Mouse (Mus musculus) heart, embryonic 15.5 days (tissue): ENCODE measurements around the gene Ndc1. TPM values are rescaled to one million over a fixed set of nuclear protein-coding genes. Genes with fewer than 3 reads are reported as not detected.
"Not testable (repeated sequence)": the region's sequence is repeated elsewhere in the genome, so short reads cannot be mapped to it uniquely, and the experiment has no call there.

Source experiments
- ATAC-seq: fragments of 200-750 bp; cut with Nextera tagmentation; replicated peaks from 2 replicates; pipeline ENCODE4 v1.8.0; 2017; ENCODE audit warnings: low read depth, moderate TSS enrichment; ENCODE audit not compliant: insufficient number of reproducible peaks, insufficient read depth, low FRiP score
- H3K27ac ChIP-seq: fragments of 300-500 bp; sonication (generic); 2 replicates; pipeline ENCODE4 v1.5.1; 2015; ENCODE audit warnings: mild to moderate bottlenecking, inconsistent platforms
- H3K27me3 ChIP-seq: fragments of 300-500 bp; sonication (generic); 2 replicates; pipeline ENCODE4 v1.6.1; 2015; ENCODE audit warnings: inconsistent platforms
- H3K36me3 ChIP-seq: fragments of 300-500 bp; sonication (generic); 2 replicates; pipeline ENCODE4 v1.6.1; 2015; ENCODE audit warnings: mild to moderate bottlenecking, inconsistent platforms
- H3K4me1 ChIP-seq: fragments of 300-500 bp; sonication (generic); replicated peaks from 2 replicates; pipeline ENCODE4 v1.6.1; 2015; ENCODE audit warnings: inconsistent platforms
- H3K4me2 ChIP-seq: fragments of 300-500 bp; sonication (generic); 2 replicates; pipeline ENCODE4 v1.6.1; 2015; ENCODE audit warnings: inconsistent platforms, mild to moderate bottlenecking, moderate library complexity
- H3K4me3 ChIP-seq: fragments of 300-500 bp; sonication (generic); 2 replicates; pipeline ENCODE4 v1.5.1; 2015; ENCODE audit warnings: mild to moderate bottlenecking, inconsistent platforms
- H3K9ac ChIP-seq: fragments of 300-500 bp; sonication (generic); 2 replicates; pipeline ENCODE4 v1.6.1; 2015; ENCODE audit warnings: mild to moderate bottlenecking, inconsistent platforms
- H3K9me3 ChIP-seq: fragments of 300-500 bp; sonication (generic); replicated peaks from 2 replicates; pipeline ENCODE4 v1.6.1; 2016; ENCODE audit warnings: inconsistent platforms
- WGBS: fragments of 180-500 bp; shearing (Covaris S2); methylation state at CpG from one replicate; pipeline ENCODE4 v1.1.7; 2015; ENCODE audit warnings: mixed read lengths; 5-methylcytosine and 5-hydroxymethylcytosine counted together
- polyA plus RNA-seq: library from polyadenylated mRNA; unstranded; fragments of >200 nt; fragmentation: Nextera tagmentation; extraction: Ambion mirVana; gene quantifications from 2 replicates; pipeline ENCODE4 v1.2.1, GENCODE M21; 2015

Gene Ndc1
- polyA plus RNA-seq, 1 experiment from 2014 or later, result 18.9 TPM

DNA sequence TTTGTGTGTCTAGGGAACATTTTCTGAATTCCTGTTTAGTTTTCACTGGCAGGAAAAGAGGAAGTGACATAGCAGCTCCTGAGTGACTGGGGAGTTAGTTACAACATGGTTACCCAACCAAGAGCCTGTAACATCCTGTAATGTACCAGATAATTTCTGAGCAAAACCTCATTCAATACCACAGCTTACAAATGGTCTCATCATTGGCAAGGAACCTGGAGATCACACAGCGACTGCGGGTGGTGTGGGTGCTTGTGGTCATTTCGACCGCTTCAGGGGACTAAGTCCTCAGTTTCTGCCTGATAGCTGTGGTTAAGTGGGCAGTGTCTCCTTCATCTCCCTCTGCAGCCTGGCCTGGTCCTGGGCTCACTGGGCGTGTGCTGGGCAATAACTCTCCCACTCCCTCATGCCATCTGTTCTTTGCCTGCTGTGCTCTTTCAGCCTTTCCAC lies 3.4 kb upstream of the Ndc1 start:
- WGBS, result 75% methylated on average over 5 of the region's 5 CpGs
- no peak for ATAC-seq
- H3K27me3 ChIP-seq, result no peaks in the 10 kb centered on the region

DNA sequence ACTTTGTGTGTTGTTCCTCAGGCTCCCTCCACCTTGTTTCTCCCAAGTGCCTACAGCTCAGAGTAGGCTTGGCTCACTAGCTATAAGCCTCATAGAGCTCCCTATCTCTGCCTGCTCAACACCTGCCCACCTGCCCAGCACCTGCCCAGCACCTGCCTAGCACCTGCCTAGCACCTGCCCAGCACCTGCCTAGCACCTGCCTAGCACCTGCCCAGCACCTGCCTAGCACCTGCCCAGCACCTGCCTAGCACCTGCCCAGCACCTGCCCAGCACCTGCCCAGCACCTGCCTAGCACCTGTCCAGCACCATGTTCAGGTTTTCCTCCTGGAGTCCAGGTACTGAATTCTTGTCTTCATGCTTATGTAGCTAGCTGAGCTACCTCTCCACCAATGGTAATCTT lies 1.2 kb upstream of the Ndc1 start:
- H3K4me2 ChIP-seq, H3K27me3 ChIP-seq, H3K4me3 ChIP-seq, H3K9me3 ChIP-seq, H3K9ac ChIP-seq, H3K36me3 ChIP-seq, H3K4me1 ChIP-seq, ATAC-seq, H3K27ac ChIP-seq: not testable (repeated sequence)

More for the DNA sequence above, 3.4 kb upstream of the Ndc1 start:
- Histone ChIP-seq H3K4me2 (no peak overlapping the region), H3K4me3 (no peak overlapping the region), H3K9ac (no peak overlapping the region), H3K9me3 (no peaks in the 10 kb centered on the region), H3K36me3 (no peaks in the 10 kb centered on the region), H3K27ac (no peak overlapping the region), H3K4me1 (peaks cover 8% of the 10 kb centered on the region)

- no peak overlapping the region for H3K9ac ChIP-seq
- 49% methylated on average over 2 of the region's 2 CpGs for WGBS
- H3K4me3 ChIP-seq, result no peak overlapping the region
- peaks cover 43% of the 10 kb centered on the region for H3K36me3 ChIP-seq
- H3K4me1 ChIP-seq, result peaks cover 24% of the 10 kb centered on the region
- no peak overlapping the region for H3K27ac ChIP-seq
- no peak overlapping the region for H3K4me2 ChIP-seq
- no peaks in the 10 kb centered on the region for H3K27me3 ChIP-seq
- ATAC-seq, result no peak
- H3K9me3 ChIP-seq, result no peaks in the 10 kb centered on the region
Measured at GRCm38 (mm10) chr4:107372304-107372703, 4.7 kb downstream of the Ndc1 start.

DNA sequence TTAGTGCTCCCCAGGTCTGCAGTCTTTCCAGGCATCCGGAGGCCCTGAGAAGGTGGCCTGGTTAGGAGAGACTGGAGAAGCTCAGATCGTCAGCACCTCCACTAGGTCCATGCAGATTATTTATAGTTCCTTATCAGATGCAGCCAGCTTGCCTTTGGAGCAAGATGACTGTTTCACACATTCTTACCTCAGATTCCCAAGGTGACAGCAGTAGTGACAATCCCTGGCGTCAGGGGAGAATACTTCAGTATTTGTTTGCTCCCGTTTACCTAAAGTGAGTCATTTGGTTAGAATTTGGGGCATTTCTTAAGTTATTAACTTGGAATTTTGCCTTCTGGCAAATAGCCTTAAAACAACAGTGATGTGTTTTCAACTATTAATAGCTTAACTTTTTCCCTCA lies 7.1 kb downstream of the Ndc1 start:
- Histone ChIP-seq H3K4me1 (peaks cover 16% of the 10 kb centered on the region), H3K4me3 (no peak overlapping the region), H3K4me2 (0 out of 2 replicates have a peak overlapping the region, but pooled peaks have one; percentile 12), H3K27me3 (no peaks in the 10 kb centered on the region), H3K9me3 (no peaks in the 10 kb centered on the region), H3K27ac (peak overlapping the region; percentile 49), H3K9ac (no peak overlapping the region), H3K36me3 (peaks cover 51% of the 10 kb centered on the region)
- no peak; the same call in 1 of the 2 replicates for ATAC-seq
- WGBS, result 17% methylated on average over 4 of the region's 4 CpGs

DNA sequence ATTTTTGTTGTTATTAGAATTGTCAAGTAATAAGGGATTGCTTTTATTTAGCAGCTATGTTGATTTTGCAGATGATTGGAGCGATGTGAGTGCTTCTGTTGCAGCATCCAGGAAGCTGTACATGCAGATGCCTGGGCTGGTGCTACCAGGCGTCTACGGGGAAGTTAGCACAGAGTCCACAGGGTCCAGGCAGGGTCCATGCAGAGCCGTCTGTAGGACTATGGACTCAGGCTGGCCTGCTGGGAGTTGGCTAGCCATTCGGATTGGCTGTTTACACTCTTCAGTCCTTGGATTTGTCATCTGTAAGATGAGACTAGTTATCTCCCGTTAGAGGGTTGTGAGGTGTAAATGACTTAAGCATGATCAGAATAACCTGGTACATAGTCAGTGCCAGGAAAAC lies 11.4 kb downstream of the Ndc1 start:
- peaks cover 14% of the 10 kb centered on the region for H3K4me1 ChIP-seq
- H3K9me3 ChIP-seq, result no peaks in the 10 kb centered on the region
- WGBS, result 83% methylated on average over 6 of the region's 6 CpGs
- H3K9ac ChIP-seq, result no peak overlapping the region
- H3K4me3 ChIP-seq, result no peak overlapping the region
- no peaks in the 10 kb centered on the region for H3K27me3 ChIP-seq
- H3K36me3 ChIP-seq, result peaks cover 52% of the 10 kb centered on the region
- H3K4me2 ChIP-seq, result no peak overlapping the region
- no peak for ATAC-seq
- no peak overlapping the region for H3K27ac ChIP-seq

DNA sequence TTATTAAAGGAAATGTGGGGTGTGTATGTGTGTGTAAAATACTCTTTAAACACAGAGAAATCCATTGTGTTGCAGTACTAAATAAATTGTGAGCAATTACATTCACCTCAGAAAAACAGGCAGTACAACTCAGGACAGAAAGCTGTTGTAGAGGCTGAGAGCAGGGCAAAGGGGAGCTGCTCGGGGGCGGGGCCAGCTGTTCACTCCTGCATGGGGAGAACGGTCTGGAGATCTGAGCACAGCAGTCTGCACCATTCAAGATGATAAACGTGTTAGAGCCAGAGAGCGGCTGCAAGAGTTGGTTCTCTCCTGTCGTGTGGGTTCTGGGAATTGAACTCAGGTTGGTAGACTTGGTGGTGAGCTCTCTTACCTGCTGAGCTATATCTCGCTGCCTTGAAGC lies 13.3 kb downstream of the Ndc1 start:
- WGBS, result 73% methylated on average over 7 of the region's 7 CpGs
- ATAC-seq, result no peak
- Histone ChIP-seq H3K27me3 (no peaks in the 10 kb centered on the region), H3K9ac (no peak overlapping the region), H3K27ac (no peak overlapping the region), H3K36me3 (peaks cover 52% of the 10 kb centered on the region), H3K4me3 (no peak overlapping the region), H3K4me2 (no peak overlapping the region), H3K9me3 (no peaks in the 10 kb centered on the region), H3K4me1 (no peaks in the 10 kb centered on the region)

- Histone ChIP-seq H3K9ac (no peak overlapping the region), H3K27ac (no peak overlapping the region), H3K36me3 (peaks cover 71% of the 10 kb centered on the region), H3K9me3 (no peaks in the 10 kb centered on the region), H3K4me2 (no peak overlapping the region), H3K4me1 (no peaks in the 10 kb centered on the region), H3K4me3 (no peak overlapping the region), H3K27me3 (no peaks in the 10 kb centered on the region)
- 93% methylated on average over 4 of the region's 4 CpGs for WGBS
- ATAC-seq, result no peak
Measured at GRCm38 (mm10) chr4:107387038-107387437, 19.5 kb downstream of the Ndc1 start.

GRCm38 (mm10) chr4:107387465-107387864 lies 19.9 kb downstream of the Ndc1 start:
- H3K27ac ChIP-seq, result no peak overlapping the region
- no peak overlapping the region for H3K9ac ChIP-seq
- H3K4me1 ChIP-seq, result no peaks in the 10 kb centered on the region
- H3K4me2 ChIP-seq, result no peak overlapping the region
- peaks cover 70% of the 10 kb centered on the region for H3K36me3 ChIP-seq
- 91% methylated on average over 8 of the region's 8 CpGs for WGBS
- no peaks in the 10 kb centered on the region for H3K9me3 ChIP-seq
- ATAC-seq, result no peak
- no peaks in the 10 kb centered on the region for H3K27me3 ChIP-seq
- no peak overlapping the region for H3K4me3 ChIP-seq

- no peak overlapping the region for H3K4me3 ChIP-seq
- WGBS, result 93% methylated on average over 2 of the region's 2 CpGs
- ATAC-seq, result no peak
- no peak overlapping the region for H3K27ac ChIP-seq
- no peaks in the 10 kb centered on the region for H3K4me1 ChIP-seq
- H3K9me3 ChIP-seq, result no peaks in the 10 kb centered on the region
- H3K36me3 ChIP-seq, result peaks cover 71% of the 10 kb centered on the region
- no peak overlapping the region for H3K9ac ChIP-seq
- H3K27me3 ChIP-seq, result no peaks in the 10 kb centered on the region
- no peak overlapping the region for H3K4me2 ChIP-seq
Measured at GRCm38 (mm10) chr4:107388291-107388690, 20.7 kb downstream of the Ndc1 start.

DNA sequence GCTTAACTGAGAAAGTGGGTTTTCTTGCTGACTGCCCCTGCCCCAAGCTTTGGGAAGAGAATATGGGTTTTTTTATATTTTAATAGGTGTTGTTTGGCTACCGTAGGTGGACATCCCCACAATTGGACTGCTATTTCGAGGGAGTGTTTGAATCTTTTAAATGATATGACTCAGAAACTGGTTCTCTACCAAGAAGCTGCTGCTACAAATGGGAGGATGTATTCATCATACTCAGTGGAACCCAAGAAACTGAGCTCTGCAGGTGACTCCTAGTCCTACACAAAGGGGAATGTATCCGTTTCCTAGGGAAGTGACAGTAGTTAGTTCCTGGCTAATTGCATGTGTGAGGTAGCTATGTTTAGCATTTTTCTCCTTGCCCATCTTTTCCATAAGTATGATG lies 21.8 kb downstream of the Ndc1 start:
- Histone ChIP-seq H3K4me3 (no peak overlapping the region), H3K4me2 (no peak overlapping the region), H3K9me3 (no peaks in the 10 kb centered on the region), H3K27ac (no peak overlapping the region), H3K4me1 (no peaks in the 10 kb centered on the region), H3K27me3 (no peaks in the 10 kb centered on the region), H3K9ac (no peak overlapping the region), H3K36me3 (peaks cover 81% of the 10 kb centered on the region)
- WGBS, result 92% methylated on average over 3 of the region's 3 CpGs
- ATAC-seq, result no peak

- H3K27ac ChIP-seq, result no peak overlapping the region
- WGBS, result 92% methylated on average over 2 of the region's 2 CpGs
Measured at GRCm38 (mm10) chr4:107393771-107394170, 26.2 kb downstream of the Ndc1 start.

DNA sequence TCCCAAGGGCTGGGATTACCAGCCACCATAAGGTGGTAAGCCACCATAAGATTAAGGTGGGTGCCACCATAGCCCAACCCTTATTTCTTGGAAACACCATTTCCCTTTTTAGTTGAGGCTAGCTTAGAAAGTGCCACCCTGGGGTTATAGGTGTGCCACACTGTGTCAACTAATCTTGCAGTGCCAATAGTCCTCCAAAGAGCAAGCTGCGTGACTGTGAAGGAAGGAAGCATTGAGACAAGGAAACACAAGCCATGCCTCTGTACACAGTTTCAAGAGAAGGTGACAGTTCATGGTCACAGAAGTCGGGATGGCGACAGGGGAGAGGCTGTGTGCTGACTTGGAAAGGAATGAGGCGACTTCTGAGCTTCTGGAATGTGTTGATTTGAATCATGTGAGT lies 52.6 kb downstream of the Ndc1 start:
- Histone ChIP-seq H3K4me3 (no peak overlapping the region), H3K27me3 (peaks cover 3% of the 10 kb centered on the region; the same call in 1 of the 2 replicates), H3K9me3 (no peaks in the 10 kb centered on the region), H3K36me3 (peaks cover 7% of the 10 kb centered on the region; the same call in 1 of the 2 replicates), H3K27ac (no peak overlapping the region), H3K4me1 (peaks cover 7% of the 10 kb centered on the region), H3K4me2 (no peak overlapping the region), H3K9ac (no peak overlapping the region)
- no peak for ATAC-seq
- 64% methylated on average over 4 of the region's 4 CpGs for WGBS

More at GRCm38 (mm10) chr4:107393771-107394170, 26.2 kb downstream of the Ndc1 start:
- ATAC-seq, result no peak
- Histone ChIP-seq H3K4me3 (no peak overlapping the region), H3K36me3 (peaks cover 59% of the 10 kb centered on the region), H3K9me3 (no peaks in the 10 kb centered on the region), H3K9ac (no peak overlapping the region), H3K4me2 (no peak overlapping the region), H3K27me3 (no peaks in the 10 kb centered on the region), H3K4me1 (no peaks in the 10 kb centered on the region)
